8 mouse cellular contexts compared by ENCODE assay signal in genomic region chrX:104482572-104483443, GRCm38 (mm10). TPM values are rescaled to one million over a fixed set of nuclear protein-coding genes. Genes with fewer than 3 reads are reported as not detected.
DNase-seq lines count a peak whose midpoint lies in the region; ATAC-seq lines count a peak whose summit lies in the region.

Gene Uprt (plus strand): TSS chrX:104482818.

- ATAC-seq in erythroid progenitor cell, adult 5-6 weeks (replicated peaks; ENCODE audit: low FRiP score, poor library complexity, severe bottlenecking) = peak; percentile 97
- peak; percentile 70; the same call in 1 of the 2 replicates for ATAC-seq in heart, embryonic 13.5 days (ENCODE audit: extremely low read depth, insufficient number of reproducible peaks, low FRiP score, low TSS enrichment)
- ATAC-seq in liver, embryonic 12.5 days = peak; percentile 97
- ATAC-seq in stomach, embryonic 14.5 days (ENCODE audit: insufficient number of reproducible peaks, insufficient read depth, low FRiP score, low read depth) = peak; percentile 92; the same call in 1 of the 2 replicates

- peak within 1 kb of the TSS; percentile 91 for H3K4me3 ChIP-seq in brown adipose tissue, adult 24 weeks (ENCODE audit: insufficient read depth, low read depth, low read length)
- peak within 1 kb of the TSS; percentile 68 for H3K4me3 ChIP-seq in heart, embryonic 13.5 days
- peak within 1 kb of the TSS; percentile 63 for H3K4me3 ChIP-seq in liver, embryonic 12.5 days
- H3K4me3 ChIP-seq in stomach, embryonic 14.5 days (ENCODE audit: low read depth, low read length) = peak within 1 kb of the TSS; percentile 53

- peaks cover 9% of the 10 kb centered on the region for H3K27me3 ChIP-seq in heart, embryonic 13.5 days (replicated peaks)
- peaks cover 7% of the 10 kb centered on the region; the same call in 1 of the 2 replicates for H3K27me3 ChIP-seq in liver, embryonic 12.5 days (replicated peaks)
- H3K27me3 ChIP-seq in stomach, embryonic 14.5 days (ENCODE audit: control insufficient read depth, insufficient read depth, low read length) = no peaks in the 10 kb centered on the region

- no peaks in the 10 kb centered on the region for H3K9me3 ChIP-seq in heart, embryonic 13.5 days
- no peaks in the 10 kb centered on the region for H3K9me3 ChIP-seq in liver, embryonic 12.5 days (replicated peaks)
- H3K9me3 ChIP-seq in stomach, embryonic 14.5 days (ENCODE audit: control insufficient read depth, low read depth, low read length) = no peaks in the 10 kb centered on the region

- no peaks in the 10 kb centered on the region for H3K4me1 ChIP-seq in brown adipose tissue, adult 24 weeks (ENCODE audit: control insufficient read depth, insufficient read depth, insufficient read length, low read length)
- H3K4me1 ChIP-seq in heart, embryonic 13.5 days = 0 out of 2 replicates have a peak, but pooled peaks cover 3% of the 10 kb centered on the region
- H3K4me1 ChIP-seq in liver, embryonic 12.5 days = peaks cover 9% of the 10 kb centered on the region; the same call in 1 of the 2 replicates
- H3K4me1 ChIP-seq in stomach, embryonic 14.5 days (ENCODE audit: control insufficient read depth, insufficient read depth, low read length) = no peaks in the 10 kb centered on the region

- WGBS in heart, embryonic 13.5 days = 12% methylated on average over 34 of the region's 34 CpGs
- 13% methylated on average over 34 of the region's 34 CpGs for WGBS in liver, embryonic 12.5 days (ENCODE audit: insufficient replicate concordance)
- 27% methylated on average over 34 of the region's 34 CpGs for WGBS in stomach, embryonic 14.5 days

- peak within 1 kb of the TSS; percentile 78 for H3K27ac ChIP-seq in brown adipose tissue, adult 24 weeks (replicated peaks; ENCODE audit: low read depth, low read length)
- peak within 1 kb of the TSS; percentile 68 for H3K27ac ChIP-seq in heart, embryonic 13.5 days (replicated peaks)
- H3K27ac ChIP-seq in liver, embryonic 12.5 days = peak within 1 kb of the TSS; percentile 69
- H3K27ac ChIP-seq in stomach, embryonic 14.5 days (ENCODE audit: low read length) = peak within 1 kb of the TSS; percentile 58

- peak within 1 kb of the TSS; percentile 68 for H3K4me2 ChIP-seq in heart, embryonic 13.5 days
- peak within 1 kb of the TSS; percentile 67 for H3K4me2 ChIP-seq in liver, embryonic 12.5 days
- peak within 1 kb of the TSS; percentile 43 for H3K4me2 ChIP-seq in stomach, embryonic 14.5 days (replicated peaks; ENCODE audit: low read depth, low read length)

- H3K9ac ChIP-seq in heart, embryonic 13.5 days = peak within 1 kb of the TSS; percentile 79
- peak within 1 kb of the TSS; percentile 62 for H3K9ac ChIP-seq in liver, embryonic 12.5 days
- peak within 1 kb of the TSS; percentile 42; the same call in 1 of the 2 replicates for H3K9ac ChIP-seq in stomach, embryonic 14.5 days (replicated peaks; ENCODE audit: low read depth, low read length)

- no peaks in the 10 kb centered on the region for H3K36me3 ChIP-seq in heart, embryonic 13.5 days
- no peaks in the 10 kb centered on the region for H3K36me3 ChIP-seq in liver, embryonic 12.5 days
- no peaks in the 10 kb centered on the region for H3K36me3 ChIP-seq in stomach, embryonic 14.5 days (ENCODE audit: control insufficient read depth, insufficient read depth, low read length)

- peak; percentile 88 for DNase-seq in CD4-positive, CD25-positive, alpha-beta regulatory T cell, adult 2 months (ENCODE audit: low read depth, low spot score)
- peak; percentile 88 for DNase-seq in kidney, postnatal 10 days
- peak; percentile 63 to 68 for DNase-seq in natural killer cell, adult 2 months (ENCODE audit: low spot score in 2 of 2)

RNA-seq across cellular contexts. Expression of gene Uprt, which starts in this region (rescaled TPM):
- polyA plus RNA-seq in brown adipose tissue, adult 24 weeks (2012; ENCODE audit: insufficient read depth, insufficient read length, missing spikeins) = 3.4 and 6.7 TPM in 2 replicates
- total RNA-seq in erythroid progenitor cell, adult 5-6 weeks (2015; ENCODE audit: low replicate concordance) = 3.2 and 3.4 TPM in 2 replicates
- 1.9 and 3.4 TPM in 2 replicates for total RNA-seq in erythroid progenitor cell, adult 5-6 weeks (2017; ENCODE audit: low replicate concordance)
- polyA plus RNA-seq in heart, embryonic 13.5 days (2015; fragmentation: Nextera tagmentation; extraction: Ambion mirVana) = 1.3 and 1.4 TPM in 2 replicates
- polyA plus RNA-seq in liver, embryonic 12.5 days (2016; fragmentation: Nextera tagmentation; extraction: Ambion mirVana) = 0.65 and 0.88 TPM in 2 replicates
- 2.9 and 3.4 TPM in 2 replicates for polyA plus RNA-seq in stomach, embryonic 14.5 days (2014; fragmentation: Nextera tagmentation; extraction: Ambion mirVana)

Comparison
In these comparisons a context has a peak if more than half of its experiments do, and no peak if none do; other contexts are left out.
1. Peak in every context shown above with its lines: DNase-seq, ATAC-seq, H3K4me3 ChIP-seq and H3K27ac ChIP-seq.
2. Peak in ATAC-seq, H3K4me3 ChIP-seq, H3K27ac ChIP-seq, H3K9ac ChIP-seq and H3K4me2 ChIP-seq in liver, embryonic 12.5 days; RNA of the gene not detected or under 1 TPM.